Mouse (Mus musculus) spleen, postnatal 36 days (tissue): ENCODE results near the gene 9130409I23Rik.
"Not testable (repeated sequence)": the region's sequence is repeated elsewhere in the genome, so short reads cannot be mapped to it uniquely, and the experiment has no call there.

Source experiments
- DNase-seq, 2 experiments: peaks; one replicate each; pipeline ENCODE4 v3.0.0; 2022; ENCODE audit warnings: low spot score in 2 of 2, mixed read lengths in 1 of 2

Gene 9130409I23Rik

DNA sequence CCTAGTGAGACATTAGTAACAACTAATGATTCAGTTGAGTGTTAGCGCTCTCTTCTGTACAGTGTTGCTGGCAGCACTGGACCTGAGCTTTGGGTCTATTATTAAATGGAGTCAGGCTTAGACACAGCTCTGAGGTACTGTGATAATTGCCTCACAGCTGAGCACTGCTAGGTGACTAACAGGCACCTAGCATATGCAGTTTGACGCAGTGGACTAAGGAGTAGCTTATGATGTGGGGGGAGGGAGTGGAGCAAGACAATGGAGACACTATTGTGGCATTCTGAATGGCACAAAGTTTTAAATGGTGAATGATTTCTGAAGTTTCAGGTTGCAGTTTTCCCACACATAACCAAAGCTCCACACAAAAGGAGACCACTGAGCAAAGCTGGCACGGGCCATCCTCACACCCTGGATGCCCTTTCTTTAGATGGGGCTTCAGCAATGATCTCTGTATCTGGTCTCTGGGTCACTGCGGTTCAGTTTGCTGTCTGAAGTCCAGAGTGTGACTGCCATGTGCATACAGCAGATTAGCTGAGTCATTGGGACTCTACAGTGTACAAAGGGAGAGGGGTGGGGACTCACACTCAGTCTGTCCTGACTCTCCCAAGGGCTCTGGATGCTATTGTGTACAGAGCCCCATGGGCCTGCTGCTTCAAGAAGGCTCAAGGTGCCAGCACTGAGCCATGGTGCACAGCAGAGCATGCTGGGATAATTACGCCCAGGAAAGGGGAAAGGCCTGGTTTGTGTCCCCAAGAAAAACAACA is 15.8 kb upstream of the 9130409I23Rik start:
- DNase-seq = not testable (repeated sequence)

DNA sequence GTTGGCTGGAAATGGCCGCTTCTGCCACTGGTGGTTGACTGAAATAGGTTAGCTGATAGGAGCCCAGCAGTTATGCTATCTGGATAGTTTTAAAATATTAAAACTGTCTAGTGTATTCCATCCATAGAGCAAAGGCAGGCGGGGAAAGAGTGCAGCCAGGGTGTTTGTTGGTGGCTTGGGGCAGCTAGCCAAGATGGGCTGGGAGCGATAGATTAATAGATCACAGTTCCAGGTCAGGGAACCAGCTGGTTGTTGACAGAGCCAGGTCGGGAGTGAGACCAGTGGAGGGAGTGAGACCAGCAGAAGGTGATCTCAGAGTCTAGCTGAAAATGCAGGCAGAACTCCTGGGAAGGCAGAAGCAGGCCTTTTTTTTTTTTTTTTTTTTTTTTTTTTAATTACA is 13.4 kb upstream of the 9130409I23Rik start:
- DNase-seq = no peak

DNA sequence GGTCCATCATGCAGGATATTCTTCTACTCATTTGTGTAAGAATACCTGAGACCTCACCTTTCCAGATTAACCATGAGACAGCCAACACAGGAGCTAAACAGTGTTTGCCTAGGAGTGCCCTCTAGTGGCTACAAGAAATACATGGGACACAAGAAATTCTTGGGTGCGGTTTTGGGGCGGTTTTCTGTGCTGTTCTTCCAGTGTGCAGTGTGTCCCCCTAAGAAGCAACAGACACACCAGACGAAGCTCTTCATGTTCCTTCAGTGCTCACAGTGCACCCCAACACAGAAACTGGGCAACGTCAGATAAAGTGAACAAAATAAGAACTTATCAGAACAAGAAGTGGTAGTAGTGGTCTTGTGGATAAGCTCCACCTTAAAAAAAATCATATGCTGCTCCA is 11.4 kb upstream of the 9130409I23Rik start:
- DNase-seq = peak; percentile 29 to 31

DNA sequence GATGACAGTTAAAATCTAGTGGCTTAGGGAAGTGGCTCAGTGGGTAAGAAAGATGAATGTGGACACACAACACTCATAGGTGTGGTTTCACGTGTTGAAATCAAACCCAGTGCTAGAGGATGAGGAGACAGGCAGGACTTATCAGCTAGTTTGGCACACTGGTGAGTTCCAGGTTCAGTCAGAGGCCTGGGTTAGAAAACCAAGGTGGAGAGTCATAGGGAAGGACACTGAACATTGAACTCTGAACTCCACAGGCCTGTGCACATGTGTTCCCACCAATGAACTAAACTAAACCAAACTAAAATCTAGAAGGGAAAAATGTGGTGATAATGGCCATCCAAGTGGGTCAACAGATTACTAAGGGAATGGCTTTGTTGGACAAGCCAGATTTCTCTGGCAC is 3.5 kb upstream of the 9130409I23Rik start:
- DNase-seq = no peak

DNA sequence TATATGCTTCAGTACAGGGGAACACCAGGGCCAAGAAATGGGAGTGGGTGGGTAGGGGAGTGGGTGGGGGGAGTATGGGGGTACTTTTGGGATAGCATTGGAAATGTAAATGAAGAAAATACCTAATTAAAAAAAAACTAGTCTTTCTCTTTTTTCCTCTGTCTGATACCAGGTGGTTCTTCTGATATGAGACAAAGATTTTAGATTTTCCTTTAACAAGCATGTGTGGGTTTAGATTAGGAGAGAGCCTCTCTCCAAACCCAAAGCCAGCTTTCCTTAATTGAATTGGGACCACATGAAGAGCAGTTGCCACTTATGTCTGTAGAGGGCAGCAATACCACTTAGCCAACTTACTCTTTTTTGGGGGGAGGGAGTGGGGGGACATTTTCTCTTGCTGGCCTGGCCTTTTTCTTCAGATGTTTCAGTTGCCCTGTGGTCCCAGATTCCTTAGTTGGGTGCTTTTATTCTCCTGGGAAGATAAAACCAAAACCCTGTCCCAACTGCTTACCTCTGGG is 1.7 kb upstream of the 9130409I23Rik start:
- DNase-seq = no peak

DNA sequence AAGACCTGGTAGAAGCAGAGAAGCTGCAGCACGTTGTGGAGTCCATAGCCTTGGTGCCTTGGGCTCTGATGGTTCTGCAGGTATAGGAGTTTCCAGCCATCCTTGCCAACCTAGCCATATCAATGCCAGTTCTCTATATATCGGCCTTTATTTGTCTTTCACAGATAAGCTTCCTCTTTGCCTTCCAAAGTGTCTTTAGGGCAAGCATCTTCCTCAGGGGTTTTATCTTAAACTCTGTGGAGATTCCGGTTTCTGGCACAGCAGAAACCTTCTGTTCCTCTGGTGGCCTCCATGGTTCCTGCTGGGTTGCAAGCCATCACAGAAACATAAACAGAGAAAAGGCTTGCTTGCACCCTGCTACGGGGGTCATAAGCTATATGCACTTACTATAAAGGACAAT is 1.9 kb downstream of the 9130409I23Rik start:
- DNase-seq = no peak

DNA sequence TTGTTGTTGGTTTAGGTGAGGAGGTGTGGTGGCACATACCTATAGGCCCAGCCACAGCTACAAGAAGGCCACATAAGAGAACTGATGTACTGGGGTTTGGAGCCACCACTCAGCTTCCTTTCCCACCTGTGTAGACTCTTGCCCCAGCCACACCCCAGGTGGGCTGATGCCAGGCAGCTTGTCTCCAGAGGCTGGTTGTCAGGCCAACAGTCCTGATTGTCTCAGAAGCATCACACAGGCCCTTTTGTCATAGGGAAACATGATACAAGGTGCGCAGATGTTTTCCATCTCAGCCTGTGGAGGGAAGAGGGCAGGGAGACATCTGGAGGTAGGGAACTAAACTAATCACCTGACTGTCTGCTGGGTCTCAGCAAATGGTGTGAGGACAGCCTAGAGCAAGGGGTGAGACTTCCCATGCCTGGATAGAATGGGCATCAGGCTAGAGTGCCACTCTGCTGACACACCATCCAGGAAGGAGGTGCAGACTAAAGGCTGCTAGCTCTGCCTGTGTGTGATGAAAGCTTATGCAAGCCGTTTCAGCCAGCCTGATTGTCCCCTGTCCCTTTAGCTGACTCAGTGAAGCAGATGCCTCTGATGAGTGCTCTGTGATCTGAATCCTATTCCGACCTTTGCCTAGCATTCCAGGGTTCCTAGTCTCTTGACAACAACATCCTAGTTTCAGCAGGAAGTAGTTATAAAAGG is 10.9 kb downstream of the 9130409I23Rik start:
- no peak for DNase-seq

DNA sequence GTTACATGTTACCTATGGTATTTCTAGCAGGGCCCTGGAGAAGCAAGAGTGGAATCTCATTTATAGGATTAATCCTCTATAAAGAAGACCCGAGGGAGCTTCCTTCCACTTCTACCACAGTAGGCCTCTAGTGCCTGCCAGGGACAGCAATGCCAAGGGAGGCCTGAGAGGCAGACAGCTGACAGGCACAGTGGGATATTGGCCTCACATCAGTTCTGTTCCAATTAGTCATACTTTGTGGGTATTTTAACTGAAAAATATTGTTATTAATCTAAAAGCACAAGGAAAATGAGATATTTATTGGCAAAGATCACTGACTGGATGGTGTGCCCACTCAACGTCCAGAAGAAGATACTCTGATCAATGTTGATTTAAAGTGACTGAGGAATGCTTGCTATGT is 13.0 kb downstream of the 9130409I23Rik start:
- no peak for DNase-seq

DNA sequence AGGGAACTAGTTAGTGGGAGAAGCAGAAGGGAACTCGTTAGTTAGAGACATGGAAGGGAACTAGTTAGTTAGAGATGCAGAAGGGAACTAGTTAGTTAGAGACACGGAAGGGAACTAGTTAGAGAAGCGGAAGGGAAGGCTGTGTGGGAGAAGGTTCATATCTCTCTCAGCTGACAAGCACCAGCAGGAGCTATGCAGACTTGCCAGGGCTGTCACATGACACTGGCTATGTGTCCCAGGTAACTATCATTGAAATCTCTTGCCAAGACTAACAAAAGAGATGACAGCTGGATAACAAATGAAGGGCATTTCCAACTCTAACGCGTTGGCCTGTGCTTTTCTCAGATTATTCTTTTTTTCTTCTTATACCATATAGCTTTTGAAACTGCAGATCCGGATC is 13.6 kb downstream of the 9130409I23Rik start:
- no peak for DNase-seq

DNA sequence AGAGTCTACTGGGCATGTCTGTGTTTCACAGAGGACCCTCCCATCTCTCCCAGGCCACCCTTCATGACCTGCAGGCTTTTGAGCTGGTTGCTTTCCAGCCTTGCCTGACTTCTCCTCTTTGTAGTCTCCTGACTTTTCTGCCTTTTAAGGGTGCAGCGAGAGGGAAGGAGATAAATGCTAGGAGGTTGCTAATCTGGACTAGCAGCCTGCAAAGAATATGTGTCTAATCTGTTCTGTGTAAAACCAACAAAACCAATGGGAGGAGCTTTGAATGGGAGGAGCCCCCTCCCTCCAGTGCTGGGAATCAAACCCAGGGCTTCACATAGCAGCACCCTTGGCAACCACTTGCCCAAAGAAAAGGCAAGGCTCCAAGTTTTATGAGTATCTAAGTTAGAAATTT is 17.3 kb downstream of the 9130409I23Rik start:
- DNase-seq = no peak

DNA sequence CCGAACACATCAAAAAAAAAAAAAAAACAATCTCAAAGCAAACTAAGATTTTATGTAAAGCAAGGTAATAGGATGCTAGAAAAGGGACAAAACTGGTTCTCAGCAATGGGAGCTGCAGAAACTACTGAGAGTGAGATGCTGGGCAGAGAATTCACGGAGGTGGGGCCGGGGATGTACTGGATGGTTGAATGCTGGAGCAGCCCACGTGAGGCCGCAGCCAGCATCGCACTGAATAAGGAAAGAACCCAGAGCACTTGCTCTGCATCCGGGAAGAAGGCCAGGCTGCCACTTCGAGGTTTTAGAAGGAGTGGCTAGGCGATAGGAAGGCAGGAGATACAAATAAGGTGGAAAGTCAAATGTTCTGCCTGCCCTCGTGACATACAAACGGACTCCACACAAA is 18.6 kb downstream of the 9130409I23Rik start:
- no peak for DNase-seq

DNA sequence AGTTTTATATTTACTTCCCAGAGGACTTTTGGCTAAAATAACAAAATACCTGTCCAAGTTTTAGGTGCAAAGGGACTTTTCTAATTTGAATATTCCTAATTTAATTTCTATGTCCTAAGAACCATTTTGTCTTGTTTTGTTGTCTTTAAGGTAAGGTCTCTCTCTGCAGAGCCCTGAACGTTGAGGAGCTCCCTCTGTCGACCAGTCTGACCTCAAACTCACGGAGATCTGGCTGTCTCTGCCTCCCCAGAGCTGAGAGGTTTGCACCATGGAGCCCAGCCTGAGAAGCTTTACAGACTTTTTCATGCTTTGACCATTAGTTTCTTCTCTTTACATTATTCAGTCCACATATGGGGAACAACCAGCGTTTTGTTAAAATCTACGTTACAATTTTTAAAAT is 22.0 kb downstream of the 9130409I23Rik start:
- no peak for DNase-seq

DNA sequence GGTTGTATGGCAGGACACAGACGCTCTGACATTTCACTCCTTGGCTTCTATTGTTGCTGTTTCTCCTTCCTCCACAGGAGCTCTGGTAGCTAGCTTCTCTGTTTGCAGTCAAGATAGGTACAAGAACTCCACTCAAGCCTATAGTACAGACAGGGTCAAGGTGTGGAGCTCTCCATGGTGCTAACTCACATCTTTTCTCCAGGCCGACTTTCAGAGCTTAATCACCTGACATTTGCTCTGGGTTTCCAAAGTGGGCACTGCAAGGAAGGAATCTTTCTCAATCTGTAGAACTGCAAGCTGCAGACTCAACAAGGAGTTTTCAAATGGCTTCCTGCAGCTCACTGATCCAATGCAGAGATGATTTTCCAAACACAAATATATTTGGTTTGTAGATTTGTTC is 33.0 kb downstream of the 9130409I23Rik start:
- DNase-seq = no peak

DNA sequence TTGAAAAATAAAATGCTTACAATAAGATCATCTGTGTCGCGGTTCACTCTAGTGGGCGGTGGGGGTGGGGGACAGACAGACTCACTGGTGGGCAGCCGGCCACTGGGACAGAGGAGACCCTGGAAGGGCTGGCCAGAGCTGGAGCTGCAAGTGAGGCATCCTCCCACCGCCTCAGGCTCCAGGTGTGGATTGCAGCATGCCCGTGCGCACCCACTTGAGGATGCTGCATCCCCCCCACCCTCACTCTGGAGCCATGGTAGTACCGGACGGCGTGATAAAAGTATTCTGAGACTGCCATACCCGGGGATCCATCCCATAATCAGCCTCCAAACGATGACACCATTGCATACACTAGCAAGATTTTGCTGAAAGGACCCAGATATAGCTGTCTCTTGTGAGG is 39.0 kb downstream of the 9130409I23Rik start:
- DNase-seq = no peak
